ENCODE assay signal across 8 mouse cellular contexts in genomic region chr19:40499141-40499540, GRCm38 (mm10). TPM values are rescaled to one million over a fixed set of nuclear protein-coding genes. Genes with fewer than 3 reads are reported as not detected.
DNase-seq lines count a peak whose midpoint lies in the region; ATAC-seq and TF ChIP-seq lines count a peak whose summit lies in the region.

No protein-coding gene starts in this region.

- 51% methylated on average over 8 of the region's 8 CpGs for WGBS in intestine, embryonic 15.5 days
- 73% methylated on average over 8 of the region's 8 CpGs for WGBS in hindbrain, postnatal 0 days

- H3K27me3 ChIP-seq in intestine, embryonic 15.5 days (replicated peaks) = no peaks in the 10 kb centered on the region
- no peaks in the 10 kb centered on the region for H3K27me3 ChIP-seq in hindbrain, postnatal 0 days (ENCODE audit: insufficient read depth, low read length)

- peak; percentile 83 for ATAC-seq in intestine, embryonic 15.5 days
- no peak for ATAC-seq in hindbrain, postnatal 0 days

- no peaks in the 10 kb centered on the region for H3K9me3 ChIP-seq in intestine, embryonic 15.5 days
- no peaks in the 10 kb centered on the region for H3K9me3 ChIP-seq in hindbrain, postnatal 0 days (ENCODE audit: low read length)

- DNase-seq in layer of hippocampus, adult 8-10 months (ENCODE audit: low spot score in 2 of 2) = peak; percentile 55 to 73
- DNase-seq in layer of hippocampus, adult 9-10 months (ENCODE audit: low spot score) = no peak
- DNase-seq in 416B (ENCODE audit: low read depth) (peak; percentile 37), NIH3T3 (ENCODE audit: low read depth) (peak; percentile 44)
- DNase-seq in embryo, embryonic 10.5 days (ENCODE audit: low spot score) = no peak
- DNase-seq in T-cell, adult 2 months (ENCODE audit: low spot score) = no peak
- DNase-seq in hindbrain, postnatal 0 days (ENCODE audit: low spot score) = no peak

- no peak overlapping the region for H3K4me2 ChIP-seq in intestine, embryonic 15.5 days (replicated peaks)
- H3K4me2 ChIP-seq in hindbrain, postnatal 0 days (ENCODE audit: low read depth, low read length) = no peak overlapping the region

- H3K4me1 ChIP-seq in intestine, embryonic 15.5 days (replicated peaks) = peaks cover 5% of the 10 kb centered on the region; the same call in 1 of the 2 replicates
- H3K4me1 ChIP-seq in hindbrain, postnatal 0 days (ENCODE audit: insufficient read depth, low read length) = no peaks in the 10 kb centered on the region

- H3K27ac ChIP-seq in intestine, embryonic 15.5 days = peak overlapping the region; percentile 9; the same call in 1 of the 2 replicates
- H3K27ac ChIP-seq in hindbrain, postnatal 0 days = no peak overlapping the region

- H3K4me3 ChIP-seq in intestine, embryonic 15.5 days (replicated peaks) = no peak overlapping the region
- H3K4me3 ChIP-seq in hindbrain, postnatal 0 days (ENCODE audit: low read length) = no peak overlapping the region

- no peak for TF ChIP-seq CTCF in hindbrain, postnatal 0 days (IDR thresholded peaks at IDR 0.05; ENCODE audit: low read depth)

- no peaks in the 10 kb centered on the region for H3K36me3 ChIP-seq in intestine, embryonic 15.5 days
- H3K36me3 ChIP-seq in hindbrain, postnatal 0 days (ENCODE audit: insufficient read depth, low read length) = no peaks in the 10 kb centered on the region

- H3K9ac ChIP-seq in intestine, embryonic 15.5 days = no peak overlapping the region
- H3K9ac ChIP-seq in hindbrain, postnatal 0 days (replicated peaks; ENCODE audit: low read length) = no peak overlapping the region

RNA-seq across cellular contexts. Expression of gene Sorbs1, which starts 14.4 kb away (rescaled TPM):
- total RNA-seq in layer of hippocampus, adult 8-10 months (2022) = 100 to 1,000 TPM; 208 to 272 (median 239) TPM
- polyA plus RNA-seq in intestine, embryonic 15.5 days (2015; fragmentation: Nextera tagmentation; extraction: Ambion mirVana) = 72.1 and 76.3 TPM in 2 replicates
- total RNA-seq in hindbrain, postnatal 0 days (2014; rRNA removed) = 52.4 and 64.2 TPM in 2 replicates
- 70.4 and 79.2 TPM in 2 replicates for polyA plus RNA-seq in hindbrain, postnatal 0 days (2015; fragmentation: Nextera tagmentation; extraction: Ambion mirVana)

Comparison
In these comparisons a context has a peak if more than half of its experiments do, and no peak if none do; other contexts are left out.
1. DNase-seq: peak in layer of hippocampus, adult 8-10 months (2 of 2), 416B (single experiment) and NIH3T3 (single experiment); none in layer of hippocampus, adult 9-10 months (single experiment), embryo, embryonic 10.5 days (single experiment), T-cell, adult 2 months (single experiment) and hindbrain, postnatal 0 days (single experiment).